Mouse (Mus musculus) c-Kit-negative CD71-positive TER-119-positive erythroid progenitor cells, embryonic 14.5 days (primary cell): Measurements from ENCODE around the gene Tmem145.

Experiments used
- DNase-seq: peaks from one replicate; pipeline ENCODE4 v3.0.0-alpha.2; 2013; ENCODE audit warnings: low read depth, low spot score

Gene Tmem145

DNA sequence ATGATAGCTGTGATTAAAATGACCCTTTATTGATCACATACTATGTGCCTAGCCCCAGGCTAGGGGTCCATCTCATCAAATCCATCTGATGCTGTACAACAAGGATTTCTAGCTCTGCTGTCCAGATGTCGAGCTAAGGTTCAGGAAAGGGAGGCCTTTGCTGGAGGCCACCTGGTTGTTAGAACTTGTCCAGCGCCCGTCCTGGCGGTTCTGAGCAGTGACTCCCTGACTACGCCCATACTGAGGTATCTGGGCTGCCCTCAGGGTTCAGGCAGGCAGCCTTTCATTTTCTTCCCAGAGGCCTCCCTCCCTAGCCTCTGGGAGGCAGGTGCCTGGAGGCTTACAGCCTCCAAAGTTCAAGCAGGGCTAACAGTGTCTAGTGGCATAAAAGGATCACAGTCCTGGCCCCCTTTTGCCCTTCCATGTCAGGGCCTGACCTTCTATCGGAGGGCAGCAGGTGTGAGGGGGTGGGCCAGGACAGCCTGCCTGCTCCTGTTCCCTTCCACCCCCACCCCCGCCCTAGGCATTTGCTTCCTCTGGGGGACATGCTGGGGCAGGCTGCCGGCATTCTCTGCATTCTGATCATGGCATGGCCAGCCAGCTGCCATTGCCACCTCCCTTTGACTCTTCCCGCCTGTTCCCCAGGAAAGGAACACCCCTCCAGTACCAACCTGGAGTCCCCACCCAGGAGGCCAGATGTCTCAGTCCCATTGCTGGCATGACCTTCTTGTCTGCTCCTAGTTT lies 30.2 kb upstream of the Tmem145 start:
- DNase-seq = no peak

- DNase-seq = no peak
Measured at GRCm38 (mm10) chr7:25277405-25277804, 28.5 kb upstream of the Tmem145 start.

DNA sequence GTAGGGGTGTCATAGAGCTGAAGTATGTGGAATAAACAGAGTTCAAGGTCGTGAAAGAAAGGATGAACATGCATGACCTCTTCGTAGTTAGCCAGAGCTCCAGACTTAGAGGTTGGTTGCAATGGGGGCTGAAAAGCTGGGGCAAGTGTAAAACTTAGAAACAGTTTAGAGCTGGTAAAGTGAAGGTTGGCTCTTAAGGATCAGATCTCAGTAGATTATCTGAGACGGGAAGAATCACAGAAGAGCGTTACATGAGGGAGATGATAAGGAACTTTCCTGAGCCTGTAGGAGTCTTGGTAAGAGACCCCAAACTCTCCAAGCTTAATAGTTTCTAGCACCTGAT lies 27.9 kb upstream of the Tmem145 start:
- no peak for DNase-seq

DNA sequence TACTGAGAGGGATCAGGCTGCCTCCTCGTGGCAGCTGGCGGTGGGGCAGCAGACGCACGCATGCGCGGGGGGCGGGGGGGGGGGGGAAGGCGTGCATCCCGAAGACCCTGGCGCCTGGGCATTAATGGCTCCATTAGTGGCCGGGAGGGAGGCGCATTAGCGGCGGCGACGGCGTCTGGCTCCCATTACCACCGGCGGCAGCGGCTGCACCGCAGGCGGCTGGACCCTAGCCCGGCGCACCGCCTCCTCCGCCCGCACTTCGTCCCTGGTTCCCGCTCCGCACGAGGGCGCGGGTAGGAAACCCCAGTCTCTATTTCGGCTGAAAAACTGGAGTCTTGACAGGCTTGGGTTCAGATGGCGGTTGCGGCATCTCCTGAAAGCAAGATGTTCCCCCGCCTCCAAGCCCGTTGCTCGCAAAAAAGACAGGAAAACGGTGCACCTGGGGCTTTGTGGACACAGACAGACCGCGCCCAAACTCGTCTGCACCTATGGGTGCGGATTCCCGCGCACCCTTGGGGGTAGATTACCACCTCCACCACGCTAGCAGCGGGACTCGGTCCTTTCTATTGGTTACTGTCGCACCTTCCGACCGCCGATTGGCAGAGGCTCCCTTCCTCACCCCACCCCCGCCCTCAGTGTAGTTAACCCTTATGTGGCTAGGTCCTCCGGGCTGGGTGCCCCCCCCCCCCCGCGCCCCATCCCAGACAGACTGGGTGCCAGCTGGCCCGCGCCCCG lies 27.4 kb upstream of the Tmem145 start:
- peak; percentile 76 for DNase-seq

DNA sequence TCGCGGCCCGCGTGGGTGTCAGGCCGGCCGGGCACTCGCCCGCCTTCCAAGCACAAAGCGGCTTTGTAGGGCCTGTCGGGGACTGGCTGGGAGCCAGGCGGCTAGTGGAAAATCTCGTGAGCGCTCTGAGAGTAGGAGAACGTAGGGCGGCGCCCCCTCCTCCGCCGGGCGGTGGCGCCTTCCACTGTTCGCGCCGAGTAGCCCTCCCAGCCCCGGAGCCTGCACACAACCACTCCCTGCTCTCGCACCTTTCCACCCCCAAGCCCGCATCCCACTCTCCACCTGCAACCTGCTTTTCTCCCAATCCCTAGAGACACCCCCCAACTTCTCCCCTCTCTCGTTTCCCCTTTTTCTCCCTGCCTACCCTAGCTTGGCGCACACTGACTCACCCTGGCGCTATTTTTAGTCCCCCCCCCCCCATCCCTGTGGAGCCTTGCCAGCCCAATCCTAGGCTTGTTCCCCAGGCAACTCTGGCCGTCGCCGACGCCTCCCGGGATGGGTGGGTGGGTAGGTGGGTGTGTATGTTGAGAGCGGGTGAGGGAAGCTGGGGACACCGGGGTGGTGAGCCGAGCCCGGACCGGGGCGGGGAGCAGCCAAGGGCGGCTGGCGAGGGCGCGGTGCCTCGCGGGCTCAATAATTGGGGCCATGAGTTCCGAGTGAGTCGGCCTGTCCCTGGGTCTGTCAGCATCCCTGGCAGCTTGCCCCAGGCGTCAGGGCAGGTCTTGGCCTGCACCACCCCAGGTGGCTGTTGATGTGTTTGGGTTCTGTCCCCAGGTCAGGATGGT lies 26.6 kb upstream of the Tmem145 start:
- DNase-seq = no peak

GRCm38 (mm10) chr7:25279861-25280791 lies 25.8 kb upstream of the Tmem145 start:
- no peak for DNase-seq

DNA sequence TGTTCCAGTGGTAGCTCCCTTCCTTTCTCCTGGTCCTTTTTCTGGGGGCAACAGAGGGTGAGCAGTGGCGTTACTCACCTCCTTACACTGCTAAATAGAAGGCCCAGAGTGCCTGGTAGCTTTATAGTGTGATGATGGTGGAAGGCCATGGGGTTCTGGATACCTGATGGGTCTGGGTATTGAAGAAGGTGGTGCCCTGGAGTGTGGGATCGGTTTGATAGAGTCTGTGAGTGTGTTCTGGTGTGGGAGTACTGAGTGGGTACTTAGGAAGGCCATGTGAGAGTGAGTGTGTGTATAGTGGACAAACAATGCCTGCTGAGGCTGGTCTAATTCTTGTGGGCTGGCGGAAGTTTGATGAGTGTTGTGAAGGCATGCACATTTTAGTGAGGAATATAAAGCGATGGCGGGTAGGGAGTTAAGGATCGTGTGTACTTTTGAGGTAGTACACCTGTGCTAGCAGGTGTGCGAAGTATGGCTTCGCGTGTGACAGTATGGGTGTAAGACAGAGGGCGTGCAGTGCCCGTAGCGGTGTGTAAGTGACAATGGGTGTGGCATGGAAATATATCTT lies 24.7 kb upstream of the Tmem145 start:
- DNase-seq = no peak

GRCm38 (mm10) chr7:25281734-25282601 lies 23.9 kb upstream of the Tmem145 start:
- peak; percentile 92 for DNase-seq

DNA sequence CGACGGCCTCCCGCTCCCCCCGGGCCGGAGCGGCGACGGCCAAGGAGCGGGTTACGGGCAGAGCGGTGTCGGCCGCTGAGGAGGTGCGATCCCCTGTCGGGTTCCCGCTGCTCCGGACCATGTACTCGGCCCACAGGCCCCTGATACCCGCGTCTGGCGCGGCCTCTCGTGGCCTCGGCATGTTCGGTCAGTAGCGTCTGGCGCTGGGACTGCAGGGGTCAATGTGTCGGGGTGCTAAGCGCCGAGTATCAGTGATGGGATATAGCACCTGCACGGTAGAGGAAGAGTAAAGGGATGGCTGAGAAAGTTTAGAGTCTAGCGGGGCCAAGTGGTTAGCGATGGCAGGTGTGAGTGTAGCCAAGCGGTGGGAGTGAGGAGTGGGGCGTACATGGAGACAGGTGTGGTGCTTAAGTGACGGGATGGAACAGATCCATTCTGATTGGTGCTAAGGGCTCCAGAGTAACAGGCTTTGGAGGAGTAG lies 23.1 kb upstream of the Tmem145 start:
- DNase-seq = no peak

- DNase-seq = no peak
Measured at GRCm38 (mm10) chr7:25283637-25284036, 22.3 kb upstream of the Tmem145 start.

- DNase-seq = no peak
Measured at GRCm38 (mm10) chr7:25284171-25284570, 21.7 kb upstream of the Tmem145 start.

DNA sequence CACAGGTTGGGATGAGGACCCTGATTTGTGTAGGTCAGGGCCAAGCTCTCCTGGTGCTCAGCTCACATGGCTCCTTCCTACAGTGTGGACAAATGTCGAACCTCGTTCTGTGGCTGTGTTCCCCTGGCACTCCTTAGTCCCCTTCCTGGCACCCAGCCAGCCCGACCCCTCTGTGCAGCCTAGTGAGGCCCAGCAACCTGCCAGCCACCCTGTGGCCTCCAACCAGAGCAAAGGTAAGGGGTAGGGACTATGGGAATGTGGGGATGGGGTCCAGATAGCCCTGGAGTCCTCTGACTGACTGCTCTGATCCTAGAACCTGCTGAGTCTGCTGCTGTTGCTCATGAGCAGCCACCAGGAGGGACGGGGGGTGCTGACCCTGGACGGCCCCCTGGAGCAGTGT lies 21.1 kb upstream of the Tmem145 start:
- no peak for DNase-seq

DNA sequence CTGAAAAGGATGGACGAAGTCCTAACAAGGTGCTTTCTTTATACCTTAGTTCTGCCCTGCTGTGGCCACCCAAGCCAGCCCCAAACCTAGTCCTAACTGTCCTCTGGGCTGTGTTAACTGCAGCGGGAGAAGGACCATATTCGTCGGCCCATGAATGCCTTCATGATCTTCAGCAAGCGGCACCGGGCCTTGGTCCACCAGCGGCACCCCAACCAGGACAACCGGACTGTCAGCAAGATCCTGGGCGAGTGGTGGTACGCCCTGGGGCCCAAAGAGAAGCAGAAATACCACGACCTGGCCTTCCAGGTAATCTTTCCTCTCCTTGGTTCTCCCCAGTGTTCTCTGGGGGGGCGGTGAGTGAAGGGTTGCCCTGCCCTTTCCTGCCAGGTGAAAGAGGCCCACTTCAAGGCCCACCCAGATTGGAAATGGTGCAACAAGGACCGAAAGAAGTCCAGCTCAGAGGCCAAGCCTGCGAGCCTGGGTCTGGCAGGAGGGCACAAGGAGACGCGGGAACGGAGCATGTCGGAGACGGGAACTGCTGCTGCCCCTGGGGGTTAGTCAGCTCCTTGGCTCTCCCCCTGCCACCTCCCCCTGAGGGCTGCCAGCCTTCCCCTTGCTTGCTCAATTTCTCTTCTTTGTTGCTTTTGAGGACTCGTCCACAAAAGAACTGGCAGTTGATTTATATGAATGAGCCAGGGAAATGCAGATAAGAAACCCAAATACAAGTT lies 20.2 kb upstream of the Tmem145 start:
- DNase-seq = no peak

- no peak for DNase-seq
Measured at GRCm38 (mm10) chr7:25286989-25287388, 18.9 kb upstream of the Tmem145 start.

- no peak for DNase-seq
Measured at GRCm38 (mm10) chr7:25288011-25288410, 17.9 kb upstream of the Tmem145 start.

DNA sequence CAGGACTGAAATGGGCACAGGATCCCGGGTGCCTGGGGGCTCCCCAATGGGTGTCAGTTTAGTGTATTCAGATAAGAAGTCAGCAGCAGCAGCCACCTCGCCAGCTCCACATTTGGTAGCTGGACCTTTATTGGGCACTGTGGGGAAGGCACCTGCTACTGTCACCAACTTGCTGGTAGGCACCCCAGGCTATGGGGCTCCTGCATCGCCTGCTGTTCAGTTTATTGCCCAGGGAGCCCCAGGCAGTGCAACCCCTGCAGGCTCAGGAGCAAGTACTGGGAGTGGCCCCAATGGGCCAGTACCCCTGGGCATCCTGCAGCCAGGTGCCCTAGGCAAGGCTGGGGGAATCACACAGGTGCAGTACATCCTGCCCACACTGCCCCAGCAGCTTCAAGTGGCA lies 17.2 kb upstream of the Tmem145 start:
- no peak for DNase-seq

- DNase-seq = no peak
Measured at GRCm38 (mm10) chr7:25289925-25290324, 16.0 kb upstream of the Tmem145 start.

DNA sequence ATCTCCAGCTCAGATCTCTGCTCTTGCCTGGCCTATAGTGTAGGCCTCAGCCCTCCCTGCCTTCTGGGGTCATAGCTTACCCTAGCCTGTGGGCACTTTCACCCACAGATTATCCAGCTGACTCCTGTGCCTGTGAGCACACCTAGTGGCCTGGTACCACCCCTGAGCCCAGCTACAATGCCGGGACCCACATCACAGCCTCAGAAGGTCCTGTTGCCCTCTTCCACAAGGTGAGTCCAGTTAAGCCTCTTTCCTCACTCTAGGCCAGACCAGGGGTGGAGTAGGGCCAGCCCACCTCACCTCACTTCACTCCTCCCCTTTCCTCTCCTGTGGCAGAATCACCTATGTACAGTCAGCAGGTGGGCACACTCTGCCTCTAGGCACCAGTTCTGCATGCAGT lies 15.4 kb upstream of the Tmem145 start:
- DNase-seq = no peak

DNA sequence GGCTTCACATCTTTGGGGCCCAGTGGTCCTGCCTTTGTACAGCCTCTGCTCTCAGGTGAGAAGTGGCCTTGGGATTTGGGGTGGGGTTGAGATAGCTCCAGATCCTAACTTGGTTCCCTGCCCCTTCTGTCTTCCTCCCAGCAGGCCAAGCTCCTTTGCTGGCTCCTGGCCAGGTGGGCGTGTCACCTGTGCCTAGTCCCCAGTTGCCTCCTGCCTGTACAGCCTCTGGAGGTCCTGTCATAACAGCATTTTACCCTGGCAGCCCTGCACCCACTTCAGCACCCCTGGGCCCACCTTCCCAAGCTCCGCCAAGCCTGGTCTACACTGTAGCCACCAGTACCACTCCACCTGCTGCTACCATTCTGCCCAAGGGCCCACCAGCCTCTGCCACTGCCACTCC lies 15.0 kb upstream of the Tmem145 start:
- no peak for DNase-seq
